Mouse (Mus musculus): ENCODE measurements around the gene Lca5l.
"Not testable (repeated sequence)": the region's sequence is repeated elsewhere in the genome, so short reads cannot be mapped to it uniquely, and the experiment has no call there.

The Lca5l gene

DNA sequence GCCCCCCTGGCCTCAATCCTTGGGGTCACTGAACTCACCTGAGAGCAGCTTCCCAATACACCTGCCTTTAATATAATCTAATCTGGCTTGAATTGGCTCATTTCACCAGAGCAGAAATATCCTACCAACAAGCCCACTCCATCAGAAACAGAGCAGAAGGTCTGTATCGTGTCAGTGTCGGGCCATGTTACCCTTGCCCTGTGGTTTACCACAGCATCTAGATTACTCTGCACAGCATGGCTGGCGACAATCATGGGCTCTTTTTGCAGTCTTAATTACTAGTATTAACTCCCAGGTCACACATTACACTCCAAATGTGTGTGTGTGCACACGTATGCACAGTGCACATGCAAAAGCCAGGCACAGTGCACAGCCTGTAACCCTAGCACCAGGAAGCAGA is 23.2 kb downstream of the Lca5l start:
- no peak for DNase-seq (ENCODE audit: extremely low read depth, low read depth)

DNA sequence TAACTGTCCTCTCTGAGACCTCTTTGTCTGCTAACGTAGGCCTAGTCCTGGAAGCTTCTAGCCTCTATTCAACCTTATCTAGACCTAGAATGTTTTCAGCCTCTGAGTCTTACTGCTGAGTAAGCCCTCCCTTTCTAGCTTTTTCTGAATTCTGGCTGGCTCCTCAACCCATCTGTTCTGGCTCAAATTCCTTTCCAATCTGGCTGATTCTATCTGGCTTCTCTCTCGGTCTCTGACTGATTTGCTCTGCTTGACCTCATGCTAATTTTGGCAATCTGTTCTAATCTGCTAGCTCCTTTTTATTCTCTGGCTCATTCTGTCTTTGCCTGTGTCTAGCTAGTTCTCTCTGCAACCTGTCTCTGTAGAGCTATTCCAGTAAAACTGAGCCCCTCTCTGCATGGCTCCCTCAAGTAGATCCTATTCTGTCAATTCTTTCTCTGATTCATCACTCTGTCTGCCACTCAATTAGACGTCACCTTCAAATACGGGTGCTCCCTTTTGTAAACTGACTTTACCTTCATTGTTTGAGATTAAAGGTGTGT is 26.3 kb downstream of the Lca5l start:
- no peak for DNase-seq (ENCODE audit: extremely low read depth, low read depth)

DNA sequence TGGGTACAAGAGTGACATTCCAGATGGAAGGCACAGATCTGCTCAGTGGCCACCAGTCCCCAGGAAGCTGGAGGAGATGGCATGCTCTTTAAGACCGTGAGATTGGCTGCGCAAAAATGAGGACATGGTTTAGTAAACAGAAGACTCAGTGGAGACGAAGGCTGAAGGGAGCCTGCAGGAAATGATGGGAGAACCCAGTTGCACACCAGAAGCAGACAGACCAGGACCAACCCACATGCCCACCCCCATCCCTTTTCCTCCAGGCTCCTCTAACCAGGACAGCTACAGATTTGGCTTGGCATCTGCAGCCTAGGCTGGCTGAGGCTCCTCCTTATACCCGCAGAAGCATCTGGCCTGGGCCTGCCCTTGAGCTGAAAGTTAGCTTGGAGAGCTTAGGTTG is 30.7 kb downstream of the Lca5l start:
- DNase-seq (ENCODE audit: extremely low read depth, low read depth) = no peak

DNA sequence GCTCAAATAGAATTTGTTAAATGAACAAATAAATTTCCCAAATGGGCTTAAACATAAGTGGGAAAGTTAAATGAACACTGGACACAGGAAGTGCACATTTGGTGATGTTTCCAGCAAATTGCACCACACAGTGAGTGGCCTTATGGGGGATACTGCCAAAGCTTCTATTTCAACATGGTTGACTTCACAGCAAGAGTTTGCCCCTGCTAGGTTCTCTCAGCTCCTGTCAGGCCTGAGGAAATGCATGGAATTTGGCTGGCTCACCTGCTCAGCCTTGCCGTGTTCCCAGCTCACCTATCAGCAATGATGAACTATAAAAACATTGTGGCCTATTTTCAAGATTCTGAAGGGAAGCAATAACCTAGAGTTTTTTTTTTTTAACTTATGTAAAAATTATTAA is 31.1 kb downstream of the Lca5l start:
- DNase-seq (ENCODE audit: extremely low read depth, low read depth) = no peak

DNA sequence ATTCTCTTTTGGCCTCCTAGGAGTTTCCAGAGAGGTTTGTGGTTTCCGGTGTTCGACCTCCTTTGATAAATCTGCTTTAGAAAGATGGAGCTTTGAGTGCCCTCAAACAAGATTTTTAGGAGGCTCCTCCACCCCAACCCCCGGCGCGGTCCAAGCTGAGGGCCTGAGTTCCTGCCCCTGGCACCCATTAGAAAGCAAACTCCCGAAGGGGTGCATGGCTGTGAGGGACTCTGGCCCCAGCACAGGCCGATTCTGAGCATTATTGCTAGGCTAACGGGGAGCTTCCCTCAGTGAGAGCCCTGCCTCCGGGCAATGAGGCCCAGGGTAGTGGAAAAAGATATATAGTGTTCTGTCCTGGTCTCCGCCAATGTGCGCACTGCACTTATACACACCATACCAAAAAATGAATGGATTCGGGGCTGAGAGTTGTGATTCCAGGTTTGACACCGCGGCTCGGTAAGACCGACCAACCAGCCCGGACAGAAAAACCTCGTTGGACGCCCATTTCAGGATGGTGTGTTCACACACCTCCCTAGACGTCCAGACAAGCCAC is 32.2 kb downstream of the Lca5l start:
- DNase-seq (ENCODE audit: extremely low read depth, low read depth) = no peak

DNA sequence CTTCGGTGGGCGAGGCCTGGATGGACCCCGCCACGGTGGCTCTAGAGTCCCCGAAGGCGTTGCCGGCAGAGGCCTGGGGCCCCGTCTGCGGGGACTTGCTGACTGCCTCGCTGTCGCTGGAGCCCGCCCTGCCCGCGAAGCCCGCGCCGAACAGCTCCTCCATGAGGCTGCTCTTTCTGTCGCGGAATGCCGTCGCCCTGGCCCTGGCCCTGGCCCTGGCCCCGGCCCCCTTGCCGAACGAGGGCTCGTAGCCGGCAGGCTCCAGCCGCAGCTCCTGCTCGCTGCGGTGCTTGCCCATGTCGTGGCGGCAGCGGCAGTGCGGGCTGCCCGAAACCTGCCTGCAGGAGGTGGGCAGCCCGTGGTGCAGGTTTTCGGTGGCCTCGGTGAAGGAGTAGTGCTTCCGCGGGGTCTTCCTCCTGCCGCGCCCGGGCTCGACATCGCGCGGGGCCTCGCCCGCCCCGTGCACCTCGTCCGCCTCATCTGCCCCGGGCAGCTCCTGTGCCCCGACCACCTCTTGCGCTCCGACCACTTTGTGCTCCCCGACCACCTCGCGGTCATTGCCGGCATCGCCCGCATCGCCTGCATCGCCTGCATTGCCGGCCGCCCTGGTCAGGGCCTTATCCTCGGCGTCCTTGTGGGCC is 32.9 kb downstream of the Lca5l start:
- DNase-seq (ENCODE audit: extremely low read depth, low read depth) = no peak

DNA sequence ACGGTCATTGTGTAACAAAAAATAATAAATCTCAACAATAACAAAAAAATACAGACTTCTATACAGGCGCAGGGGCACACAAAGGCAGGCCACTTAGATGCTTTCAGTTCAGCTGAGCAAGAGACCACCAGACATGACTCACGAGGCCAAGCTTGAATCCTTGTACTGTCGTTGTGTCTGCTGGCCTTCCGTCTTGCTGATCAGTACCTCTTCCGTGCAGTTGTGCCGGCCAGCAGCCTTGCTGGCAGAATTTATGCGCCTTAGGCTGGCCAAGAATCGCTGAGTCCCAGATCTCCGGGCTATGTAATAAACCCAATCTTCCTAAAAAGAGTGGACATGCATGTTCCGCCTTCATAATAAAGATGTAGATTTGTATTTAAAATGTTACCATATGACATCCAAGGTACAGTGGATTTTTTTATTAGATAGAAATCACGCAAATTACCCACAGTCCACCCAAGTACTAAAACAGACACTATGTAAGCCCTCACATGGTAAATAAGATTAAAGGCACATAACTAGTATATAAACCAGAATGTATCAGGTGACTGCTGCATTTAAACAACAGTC is 33.5 kb downstream of the Lca5l start:
- DNase-seq (ENCODE audit: extremely low read depth, low read depth) = no peak

DNA sequence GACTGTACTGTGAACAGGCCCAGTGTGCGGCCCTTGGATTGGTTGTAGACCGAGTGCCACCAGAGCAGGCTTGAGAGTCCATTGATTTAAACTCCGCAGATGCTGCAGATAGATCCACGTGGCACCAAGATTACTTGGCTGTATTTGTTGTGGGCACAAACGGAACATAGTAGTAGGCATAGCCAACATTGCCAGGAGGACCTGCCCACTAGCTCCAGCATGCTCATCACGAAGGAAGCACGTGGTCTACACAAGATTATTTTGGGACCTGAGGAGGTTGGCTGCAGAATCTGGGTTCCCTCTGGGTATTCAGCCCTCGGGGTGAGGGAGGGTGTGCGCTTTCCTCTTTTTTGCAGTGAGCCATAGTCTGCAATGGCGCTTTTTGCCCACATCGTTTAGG is 34.9 kb downstream of the Lca5l start:
- DNase-seq (ENCODE audit: extremely low read depth, low read depth) = no peak

DNA sequence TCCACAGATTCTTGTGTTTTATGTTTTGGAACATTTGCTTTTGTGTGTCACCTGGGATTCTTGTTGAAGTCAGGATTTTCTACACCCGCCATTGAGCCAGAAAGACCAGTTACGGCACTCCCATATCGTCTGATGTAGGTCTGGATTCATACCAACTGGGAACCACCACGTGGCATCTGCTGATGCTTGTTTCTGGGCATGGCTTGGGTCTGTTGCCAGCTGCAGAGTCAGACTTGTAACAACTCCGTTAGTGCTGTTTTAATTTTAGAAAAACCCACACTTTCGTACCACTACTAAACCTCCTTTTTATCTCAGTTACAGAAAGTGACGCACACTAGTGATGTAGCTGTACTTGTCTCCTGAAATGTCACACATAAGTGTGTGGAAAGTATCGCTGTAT is 36.1 kb downstream of the Lca5l start:
- no peak for DNase-seq (ENCODE audit: extremely low read depth, low read depth)

DNA sequence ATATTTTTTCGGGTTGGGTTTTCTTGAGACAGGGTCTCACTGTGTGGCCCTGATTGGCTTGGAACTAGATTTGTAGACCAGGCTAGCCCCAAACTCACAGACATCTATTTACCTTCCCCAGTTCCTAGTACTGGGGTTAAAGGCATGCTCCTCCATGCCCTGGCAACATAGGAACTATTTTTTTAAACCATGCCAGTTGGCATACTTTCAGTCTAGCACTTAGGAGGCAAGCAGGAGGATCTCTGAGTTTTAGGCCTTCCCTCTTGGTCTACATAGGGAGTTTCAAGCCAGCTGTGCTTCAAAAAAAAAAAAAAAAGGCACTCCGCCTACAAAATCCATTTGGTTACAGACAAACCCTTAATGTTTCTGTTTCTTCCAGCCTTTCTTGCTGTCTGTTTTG is 37.6 kb downstream of the Lca5l start:
- DNase-seq (ENCODE audit: extremely low read depth, low read depth) = no peak

DNA sequence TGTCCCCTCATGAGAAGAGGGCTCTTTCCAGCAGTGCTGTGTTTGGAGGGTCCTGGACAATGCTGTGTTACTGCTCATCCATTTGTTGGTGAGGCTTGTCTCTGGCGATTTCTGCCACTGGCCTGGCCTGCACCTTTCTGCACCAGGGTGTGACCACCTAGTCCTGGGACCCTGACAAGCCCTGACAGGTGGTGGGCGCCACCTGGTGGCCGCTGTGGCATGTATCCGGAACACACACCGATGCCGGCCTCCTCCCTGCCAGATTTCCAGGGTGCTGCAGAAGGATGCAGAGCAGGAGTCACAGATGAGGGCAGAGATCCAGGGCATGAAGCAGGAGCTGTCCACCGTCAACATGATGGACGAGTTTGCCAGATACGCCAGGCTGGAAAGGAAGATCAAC is 40.5 kb downstream of the Lca5l start:
- no peak for DNase-seq (ENCODE audit: extremely low read depth, low read depth)

DNA sequence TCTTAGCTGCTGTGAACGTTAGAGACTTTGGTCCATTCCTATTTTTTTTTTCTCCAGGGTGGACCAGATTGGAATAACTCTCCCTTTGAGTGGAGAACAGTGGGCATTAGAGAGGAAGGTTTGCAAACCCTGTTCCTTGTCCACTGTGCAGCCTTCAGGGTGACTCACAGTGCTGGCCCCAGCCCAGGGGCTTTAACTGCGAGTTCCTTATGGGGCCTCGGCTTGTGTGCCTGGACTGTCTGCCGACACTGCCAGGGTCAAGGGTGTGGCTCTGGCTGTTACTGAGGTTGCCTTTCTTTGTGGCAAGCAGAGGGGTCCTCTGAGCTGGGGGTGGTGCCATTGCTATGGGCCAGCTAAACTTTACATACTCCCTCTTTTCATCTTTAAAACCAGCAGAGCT is 41.1 kb downstream of the Lca5l start:
- DNase-seq (ENCODE audit: extremely low read depth, low read depth) = no peak

DNA sequence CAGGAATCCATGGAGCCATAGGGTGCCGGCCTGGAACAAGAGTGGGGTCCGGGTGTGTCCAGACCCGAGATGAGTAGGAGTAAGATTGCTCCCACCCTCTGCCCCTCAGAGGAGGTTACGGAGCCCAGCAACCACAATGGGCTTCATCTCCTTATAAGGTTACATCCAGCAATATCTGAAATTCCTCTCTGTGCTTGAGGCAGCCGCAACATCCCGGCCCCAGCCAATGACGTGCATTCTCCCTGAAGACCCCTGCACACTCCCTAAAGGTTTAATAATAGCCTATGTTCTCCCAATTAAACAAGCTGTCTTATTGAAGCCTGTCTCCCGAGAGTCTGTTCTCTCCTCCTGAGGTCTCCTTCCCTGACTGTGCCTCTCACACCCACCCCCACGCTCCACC is 42.8 kb downstream of the Lca5l start:
- DNase-seq (ENCODE audit: extremely low read depth, low read depth) = no peak

DNA sequence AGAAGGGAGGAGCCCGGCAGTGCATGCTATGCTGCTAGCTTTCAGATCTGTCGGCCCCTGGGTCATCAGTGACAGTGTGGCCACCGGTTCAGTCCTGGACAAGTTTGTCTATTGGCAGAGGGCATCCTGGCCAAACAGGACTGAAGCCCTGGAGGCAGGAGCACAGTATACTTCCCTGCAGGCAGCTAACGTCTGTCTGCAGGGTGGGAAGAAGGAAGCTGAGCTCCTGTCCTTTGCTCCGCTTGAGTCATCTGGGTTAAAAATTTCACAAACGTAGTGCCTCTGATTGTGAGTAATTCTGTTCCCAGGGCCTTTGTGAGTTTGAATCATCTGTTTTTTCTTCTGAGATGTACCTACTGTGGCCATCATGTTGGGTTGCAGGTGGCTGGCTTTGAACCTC is 43.2 kb downstream of the Lca5l start:
- no peak for DNase-seq (ENCODE audit: extremely low read depth, low read depth)

DNA sequence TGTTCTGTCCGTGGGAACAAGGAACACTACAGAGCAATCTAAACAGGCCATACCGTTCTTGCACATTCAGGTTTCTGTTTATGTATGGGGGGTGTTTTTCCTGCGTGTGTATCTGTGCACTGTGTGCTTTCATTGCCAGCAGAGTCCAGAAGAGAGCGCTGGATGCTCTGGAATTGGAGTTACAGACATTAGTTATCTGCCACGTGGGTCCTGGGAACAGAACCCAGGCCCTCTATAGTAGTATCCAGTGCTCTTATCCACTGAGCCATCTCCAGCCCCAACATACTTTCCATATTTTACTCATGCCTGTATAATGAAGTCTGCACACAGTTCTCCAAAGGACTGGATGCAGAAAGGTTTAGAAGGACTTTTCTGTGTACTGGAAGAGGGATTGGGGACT is 46.3 kb downstream of the Lca5l start:
- DNase-seq (ENCODE audit: extremely low read depth, low read depth) = no peak

DNA sequence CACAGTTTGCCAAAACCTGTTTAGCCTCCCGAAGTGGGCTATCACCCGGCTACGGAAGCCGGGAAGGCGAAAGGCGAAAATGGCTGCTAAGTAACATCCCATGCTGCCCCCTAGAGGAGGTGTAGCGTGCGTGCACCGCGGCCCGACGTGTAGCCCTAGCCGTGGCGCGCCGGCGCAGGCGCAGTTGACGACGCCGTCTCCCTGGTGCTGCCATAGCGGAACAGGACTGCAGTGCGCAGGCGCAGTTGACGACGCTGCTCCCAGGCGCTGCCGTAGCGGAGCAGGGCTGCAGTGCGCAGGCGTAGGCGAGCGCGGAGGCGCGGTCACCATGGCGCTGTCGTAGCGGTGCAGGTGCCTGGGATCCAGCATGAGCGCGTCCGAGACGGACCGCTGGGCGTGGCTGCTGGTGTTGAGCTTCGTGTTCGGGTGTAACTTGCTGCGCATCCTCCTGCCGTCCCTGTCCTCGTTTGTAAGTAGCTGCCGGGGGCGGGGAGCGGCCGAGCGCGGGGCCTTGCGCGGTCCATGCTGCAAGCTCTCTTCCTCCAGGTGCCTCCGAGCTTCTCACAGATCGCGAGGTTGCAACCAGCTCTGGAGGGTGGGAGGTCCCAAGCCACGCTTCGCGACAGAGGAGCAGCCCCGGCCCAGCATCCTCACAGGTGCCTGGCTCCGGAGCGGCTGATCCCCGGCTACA is 46.8 kb downstream of the Lca5l start, which contains the start of gene Wrb:
TSS of gene Wrb (plus strand) at position 298 of the 691 bp plus-strand sequence.
- peak; percentile 96 for DNase-seq (ENCODE audit: extremely low read depth, low read depth)

DNA sequence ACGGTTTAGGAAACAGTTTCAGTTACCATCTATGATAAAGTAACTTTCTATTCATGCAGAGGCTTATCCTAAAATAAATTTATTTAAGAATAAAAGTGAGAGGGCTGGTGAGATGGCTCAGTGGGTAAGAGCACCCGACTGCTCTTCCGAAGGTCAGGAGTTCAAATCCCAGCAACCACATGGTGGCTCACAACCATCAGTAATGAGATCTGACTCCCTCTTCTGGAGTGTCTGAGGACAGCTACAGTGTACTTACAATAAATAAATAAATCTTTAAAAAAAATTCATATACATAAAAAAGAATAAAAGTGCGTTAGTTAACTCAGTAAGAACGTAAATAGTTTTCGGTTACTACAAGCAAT is 47.3 kb downstream of the Lca5l start:
- not testable (repeated sequence) for DNase-seq (ENCODE audit: extremely low read depth, low read depth)

DNA sequence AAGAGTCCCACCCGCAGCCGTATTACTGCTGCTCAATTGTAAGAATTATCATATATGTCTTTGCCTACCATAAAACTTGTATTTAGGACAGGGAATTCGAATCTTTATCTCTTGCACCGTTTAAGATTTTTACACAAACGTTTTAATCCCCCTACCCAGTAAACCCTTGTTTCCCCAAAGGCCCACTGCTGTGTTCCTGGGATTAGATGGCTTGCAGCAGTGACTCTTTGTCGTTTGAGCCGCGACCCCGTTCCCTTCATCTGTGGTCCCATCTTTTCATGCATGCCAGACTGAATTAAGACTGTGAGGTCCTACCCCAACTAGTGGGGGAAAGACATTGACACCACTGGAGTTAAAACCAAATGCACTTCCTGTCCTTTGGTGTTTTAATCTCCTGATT is 63.6 kb downstream of the Lca5l start:
- DNase-seq (ENCODE audit: extremely low read depth, low read depth) = no peak

DNA sequence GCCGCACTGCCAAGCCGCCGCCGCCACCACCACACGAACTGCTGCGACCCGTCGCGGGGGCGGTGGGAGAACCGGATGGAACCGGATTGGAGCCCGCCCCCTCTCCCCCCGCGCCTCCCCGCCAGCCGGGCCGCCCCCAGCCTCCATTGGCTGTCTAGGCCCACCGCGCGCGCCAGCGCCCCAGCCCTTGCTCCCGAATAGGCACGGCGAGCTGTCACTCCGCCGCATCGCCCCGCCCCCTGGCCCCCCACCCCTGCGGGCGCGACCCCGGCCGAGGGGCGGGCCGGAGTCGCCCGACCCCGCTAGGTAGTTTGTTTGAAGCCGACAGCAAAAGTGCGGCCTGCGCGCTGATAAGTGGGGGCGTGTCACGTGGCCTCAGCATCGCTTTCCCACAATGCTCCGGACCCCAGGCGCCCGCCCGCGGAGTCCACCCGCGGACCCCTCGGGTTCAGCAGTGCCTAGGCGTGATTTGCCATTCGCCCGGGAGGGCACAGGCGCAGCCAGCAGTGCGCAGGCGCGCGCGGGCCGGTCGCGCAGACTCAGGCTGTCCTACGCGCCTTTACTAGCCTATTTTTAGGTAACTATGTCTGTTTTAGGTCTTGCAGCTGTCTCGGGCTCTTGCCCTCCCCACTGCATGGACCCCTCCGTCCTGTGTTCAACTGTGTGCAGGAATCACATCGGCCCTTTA is 64.3 kb downstream of the Lca5l start, which contains the start of gene Hmgn1:
TSS of gene Hmgn1 (minus strand) at position 73 of the 688 bp plus-strand sequence.
- peak; percentile 87 for DNase-seq (ENCODE audit: extremely low read depth, low read depth)

DNA sequence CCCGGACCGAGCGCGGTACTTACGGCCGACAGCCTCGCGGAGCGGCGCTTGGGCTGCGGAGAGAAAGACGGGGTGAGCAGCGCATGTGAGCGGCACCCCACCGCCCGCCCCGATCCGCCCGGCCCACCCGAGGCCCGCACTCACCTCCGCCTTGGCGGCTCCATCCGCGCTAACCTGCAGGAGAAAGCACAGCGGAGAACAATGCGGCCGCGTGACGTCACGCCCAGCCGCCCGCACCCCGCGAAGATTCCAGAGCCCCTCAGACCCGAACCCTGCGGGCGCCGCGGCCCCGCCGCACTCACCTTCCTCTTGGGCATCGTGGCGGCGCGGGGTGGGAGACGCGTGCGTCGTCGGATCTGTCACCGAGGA is 64.8 kb downstream of the Lca5l start:
- DNase-seq (ENCODE audit: extremely low read depth, low read depth) = no peak

DNA sequence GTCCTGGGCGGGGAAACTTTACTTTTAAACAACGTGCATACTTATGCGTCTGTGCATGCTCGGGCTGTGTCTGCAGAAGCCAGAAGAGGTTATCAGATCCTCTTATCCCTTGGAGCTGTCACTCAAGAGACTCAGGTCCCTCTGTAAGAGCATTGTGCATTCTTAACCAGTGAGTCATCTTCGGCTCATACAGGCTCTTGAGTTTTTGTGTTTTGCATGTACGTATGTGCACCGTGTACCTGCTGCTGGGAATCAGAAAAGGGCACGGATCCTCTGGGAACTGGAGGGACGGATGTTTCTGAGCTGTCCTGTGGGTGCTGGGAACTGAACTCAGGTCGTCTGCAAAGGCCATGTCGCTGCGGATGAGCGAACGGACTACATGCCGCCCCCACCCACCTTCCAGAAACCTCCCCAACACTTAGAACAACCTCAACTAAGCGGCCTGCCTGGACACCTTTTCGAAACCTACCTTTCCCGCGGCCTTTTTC is 65.3 kb downstream of the Lca5l start:
- no peak for DNase-seq (ENCODE audit: extremely low read depth, low read depth)

Data from MEL-GATA-1-ER (cell line).